Mouse (Mus musculus): ENCODE measurements around the gene Haus4. TPM values are rescaled to one million over a fixed set of nuclear protein-coding genes. Genes with fewer than 3 reads are reported as not detected.

The Haus4 gene
- 11.4 TPM for polyA plus RNA-seq (2015; fragmentation: Illumina TruSeq; extraction: RNeasy Lipid Tissue Mini Kit (QIAGEN cat#74804); ENCODE audit: insufficient read depth, low replicate concordance)

GRCm38 (mm10) chr14:54553975-54554769 lies at the start of gene Haus4:
Gene Haus4, minus strand, starts transcription at chr14:54554616.

GRCm38 (mm10) chr14:54577089-54577982 lies 22.9 kb upstream of the Haus4 start, which contains the start of gene Ajuba:
Gene Ajuba, minus strand, starts transcription at chr14:54577558.

Other genes starting within 250 kb of the Haus4 start
- 48.0 TPM for gene Oxa1l, start 193.8 kb downstream of the Haus4 start, polyA plus RNA-seq (2015; fragmentation: Illumina TruSeq; extraction: RNeasy Lipid Tissue Mini Kit (QIAGEN cat#74804); ENCODE audit: insufficient read depth, low replicate concordance)
- 30.2 TPM for gene Slc7a7, start 136.8 kb downstream of the Haus4 start, polyA plus RNA-seq (2015; fragmentation: Illumina TruSeq; extraction: RNeasy Lipid Tissue Mini Kit (QIAGEN cat#74804); ENCODE audit: insufficient read depth, low replicate concordance)
- 88.1 TPM for gene Mrpl52, start 127.7 kb downstream of the Haus4 start, polyA plus RNA-seq (2015; fragmentation: Illumina TruSeq; extraction: RNeasy Lipid Tissue Mini Kit (QIAGEN cat#74804); ENCODE audit: insufficient read depth, low replicate concordance)
- 32.2 TPM for gene Mmp14, start 123.0 kb downstream of the Haus4 start, polyA plus RNA-seq (2015; fragmentation: Illumina TruSeq; extraction: RNeasy Lipid Tissue Mini Kit (QIAGEN cat#74804); ENCODE audit: insufficient read depth, low replicate concordance)
- 38.8 TPM for gene Lrp10, start 90.5 kb downstream of the Haus4 start, polyA plus RNA-seq (2015; fragmentation: Illumina TruSeq; extraction: RNeasy Lipid Tissue Mini Kit (QIAGEN cat#74804); ENCODE audit: insufficient read depth, low replicate concordance)
- gene Rem2, start 78.5 kb downstream of the Haus4 start, polyA plus RNA-seq (2015; fragmentation: Illumina TruSeq; extraction: RNeasy Lipid Tissue Mini Kit (QIAGEN cat#74804); ENCODE audit: insufficient read depth, low replicate concordance) = not detected
- 48.2 TPM for gene Prmt5, start 37.1 kb downstream of the Haus4 start, polyA plus RNA-seq (2015; fragmentation: Illumina TruSeq; extraction: RNeasy Lipid Tissue Mini Kit (QIAGEN cat#74804); ENCODE audit: insufficient read depth, low replicate concordance)
- gene Ajuba, start 22.9 kb upstream of the Haus4 start, polyA plus RNA-seq (2015; fragmentation: Illumina TruSeq; extraction: RNeasy Lipid Tissue Mini Kit (QIAGEN cat#74804); ENCODE audit: insufficient read depth, low replicate concordance) = 4.2 TPM
- gene 4931414P19Rik, start 51.4 kb upstream of the Haus4 start, polyA plus RNA-seq (2015; fragmentation: Illumina TruSeq; extraction: RNeasy Lipid Tissue Mini Kit (QIAGEN cat#74804); ENCODE audit: insufficient read depth, low replicate concordance) = 3.6 TPM
- gene Psmb5, start 63.4 kb upstream of the Haus4 start, polyA plus RNA-seq (2015; fragmentation: Illumina TruSeq; extraction: RNeasy Lipid Tissue Mini Kit (QIAGEN cat#74804); ENCODE audit: insufficient read depth, low replicate concordance) = 39.6 TPM
- gene Psmb11, start 66.8 kb upstream of the Haus4 start, polyA plus RNA-seq (2015; fragmentation: Illumina TruSeq; extraction: RNeasy Lipid Tissue Mini Kit (QIAGEN cat#74804); ENCODE audit: insufficient read depth, low replicate concordance) = not detected
- not detected for gene Gm17606, start 86.3 kb upstream of the Haus4 start, polyA plus RNA-seq (2015; fragmentation: Illumina TruSeq; extraction: RNeasy Lipid Tissue Mini Kit (QIAGEN cat#74804); ENCODE audit: insufficient read depth, low replicate concordance)
- gene Cdh24, start 86.7 kb upstream of the Haus4 start, polyA plus RNA-seq (2015; fragmentation: Illumina TruSeq; extraction: RNeasy Lipid Tissue Mini Kit (QIAGEN cat#74804); ENCODE audit: insufficient read depth, low replicate concordance) = 1.2 TPM
- 39.1 TPM for gene 1700123O20Rik, start 131.6 kb upstream of the Haus4 start, polyA plus RNA-seq (2015; fragmentation: Illumina TruSeq; extraction: RNeasy Lipid Tissue Mini Kit (QIAGEN cat#74804); ENCODE audit: insufficient read depth, low replicate concordance)
- 429 TPM for gene Acin1, start 132.3 kb upstream of the Haus4 start, polyA plus RNA-seq (2015; fragmentation: Illumina TruSeq; extraction: RNeasy Lipid Tissue Mini Kit (QIAGEN cat#74804); ENCODE audit: insufficient read depth, low replicate concordance)
- gene Gm29776, start 144.2 kb upstream of the Haus4 start, polyA plus RNA-seq (2015; fragmentation: Illumina TruSeq; extraction: RNeasy Lipid Tissue Mini Kit (QIAGEN cat#74804); ENCODE audit: insufficient read depth, low replicate concordance) = not detected
- gene Cebpe, start 157.6 kb upstream of the Haus4 start, polyA plus RNA-seq (2015; fragmentation: Illumina TruSeq; extraction: RNeasy Lipid Tissue Mini Kit (QIAGEN cat#74804); ENCODE audit: insufficient read depth, low replicate concordance) = not detected
- 6.3 TPM for gene Slc7a8, start 227.3 kb upstream of the Haus4 start, polyA plus RNA-seq (2015; fragmentation: Illumina TruSeq; extraction: RNeasy Lipid Tissue Mini Kit (QIAGEN cat#74804); ENCODE audit: insufficient read depth, low replicate concordance)